Mouse (Mus musculus): ENCODE results near the gene Cdh23.

Cdh23 gene

DNA sequence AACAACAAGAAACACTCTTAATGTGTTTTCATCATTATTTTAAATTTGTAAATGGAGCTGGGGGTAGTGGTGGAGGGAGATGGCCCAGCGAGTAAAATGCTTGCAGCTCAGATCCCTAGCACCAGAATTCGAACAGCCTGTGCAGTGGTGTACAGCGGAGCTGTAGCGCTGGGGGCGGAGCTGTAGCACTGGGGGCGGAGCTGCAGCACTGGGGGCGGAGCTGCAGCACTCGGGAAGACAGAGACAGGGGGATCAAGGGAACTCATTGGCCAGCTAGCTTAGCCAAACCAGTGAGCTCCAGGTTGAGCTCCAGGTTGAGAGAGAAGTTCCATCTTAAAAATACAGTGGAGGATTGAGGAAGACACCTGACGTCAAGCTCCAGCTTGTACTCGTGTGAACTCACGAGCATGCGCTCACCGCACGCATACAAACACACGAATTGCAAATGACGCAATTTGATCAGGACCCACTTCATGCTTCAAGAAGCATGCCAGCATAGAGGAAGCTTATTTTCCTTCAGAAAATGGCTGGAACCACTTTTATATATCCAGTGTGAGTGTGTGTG, 438.9 kb downstream of the Cdh23 start:
- no peak for DNase-seq (ENCODE audit: low spot score)

DNA sequence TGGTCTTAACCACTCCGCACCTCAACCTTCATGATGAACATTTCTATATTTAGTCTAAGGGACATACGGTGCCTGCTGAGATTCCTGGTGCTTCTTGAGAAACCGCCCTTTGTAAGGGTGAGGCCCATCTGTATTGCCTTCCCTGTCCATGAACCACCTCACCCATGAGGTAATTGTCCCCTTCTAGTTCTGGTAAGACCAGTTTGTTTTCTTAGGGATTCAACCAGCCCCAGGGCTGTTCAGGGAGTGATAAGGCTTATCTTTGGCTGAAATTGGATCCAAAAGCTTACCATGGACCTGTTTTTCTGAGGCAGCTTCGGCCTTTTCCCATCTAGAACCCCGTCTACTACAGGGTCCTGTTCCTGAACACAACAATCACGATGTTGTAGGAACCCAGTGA, 440.2 kb downstream of the Cdh23 start:
- no peak for DNase-seq (ENCODE audit: low spot score)
